Mouse (Mus musculus) forebrain, embryonic 10.5 days (tissue): ENCODE results near the gene Gm14698. TPM values are rescaled to one million over a fixed set of nuclear protein-coding genes. Genes with fewer than 3 reads are reported as not detected.
"Not testable (repeated sequence)": the region's sequence is repeated elsewhere in the genome, so short reads cannot be mapped to it uniquely, and the experiment has no call there.

Experiments
- DNase-seq: peaks from one replicate; pipeline ENCODE4 v3.0.0-alpha.2; 2017; ENCODE audit warnings: low spot score; ENCODE audit errors: extremely low spot score
- H3K27ac ChIP-seq: fragments of 300-500 bp; sonication (generic); 2 replicates; pipeline ENCODE4 v1.5.1; 2016; ENCODE audit warnings: mild to moderate bottlenecking
- H3K27me3 ChIP-seq: fragments of 300-500 bp; sonication (generic); 2 replicates; pipeline ENCODE4 v1.6.1; 2016; ENCODE audit warnings: mild to moderate bottlenecking; ENCODE audit not compliant: poor library complexity, severe bottlenecking
- H3K36me3 ChIP-seq: fragments of 300-500 bp; sonication (generic); replicated peaks from 2 replicates; pipeline ENCODE4 v1.6.1; 2016; ENCODE audit warnings: mild to moderate bottlenecking, moderate library complexity
- H3K4me1 ChIP-seq: fragments of 300-500 bp; sonication (generic); 2 replicates; pipeline ENCODE4 v1.6.1; 2016
- H3K4me3 ChIP-seq: fragments of 300-500 bp; sonication (generic); 2 replicates; pipeline ENCODE4 v1.5.1; 2016; ENCODE audit warnings: mild to moderate bottlenecking, moderate library complexity
- H3K9me3 ChIP-seq: fragments of 300-500 bp; sonication (generic); 2 replicates; pipeline ENCODE4 v1.6.1; 2016; ENCODE audit warnings: mild to moderate bottlenecking, moderate library complexity
- WGBS: fragments of 180-500 bp; shearing (Covaris S2); methylation state at CpG from one replicate; pipeline ENCODE4 v1.1.7; 2016; 5-methylcytosine and 5-hydroxymethylcytosine counted together
- polyA plus RNA-seq: library from polyadenylated mRNA; unstranded; fragments of >200 nt; fragmentation: Nextera tagmentation; extraction: Ambion mirVana; gene quantifications from 2 replicates; pipeline ENCODE4 v1.2.1, GENCODE M21; 2016

The Gm14698 gene
- 1.3 and 1.9 TPM in 2 replicates for polyA plus RNA-seq

DNA sequence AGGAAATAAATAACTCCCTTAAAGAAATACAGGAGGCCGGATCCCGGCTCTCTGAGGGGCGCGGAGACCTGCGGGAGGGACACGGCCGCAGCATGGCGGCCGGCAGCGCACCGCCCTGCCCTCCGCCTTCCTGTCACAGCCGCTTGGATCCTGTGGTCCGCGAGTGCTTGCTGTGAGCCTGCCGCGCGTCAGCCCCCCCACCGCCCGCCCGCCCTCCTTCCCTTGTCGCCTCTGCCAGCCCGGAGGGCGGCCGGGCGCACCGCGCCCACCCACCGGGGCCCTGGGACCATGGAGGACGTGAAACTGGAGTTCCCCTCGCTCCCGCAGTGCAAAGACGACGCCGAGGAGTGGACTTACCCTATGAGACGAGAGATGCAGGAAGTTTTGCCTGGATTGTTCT is at the start of gene Gm14698:
Gene Gm14698 (plus strand): TSS at position 35 of the 400 bp plus-strand sequence.
- 15% methylated on average over 32 of the region's 36 CpGs for WGBS
- not testable (repeated sequence) for H3K27me3 ChIP-seq

DNA sequence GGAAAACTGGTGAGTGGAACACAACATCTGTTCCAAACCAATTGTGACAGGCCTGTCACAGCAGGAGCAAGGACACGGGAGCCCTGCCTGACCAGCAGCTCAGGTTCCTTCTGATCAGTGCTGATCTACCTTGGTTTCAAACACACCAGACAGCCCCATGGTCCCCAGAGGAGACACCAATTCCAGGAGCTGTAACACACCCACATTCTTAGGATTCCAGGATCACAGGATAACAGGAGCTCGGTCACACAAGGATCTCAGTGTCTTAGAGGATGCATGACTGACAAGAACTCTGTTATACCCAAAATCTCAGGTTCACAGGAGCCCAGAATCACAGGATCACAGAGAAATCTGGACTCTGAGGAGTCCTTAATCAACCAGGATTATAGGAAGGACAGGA is 444 bp upstream of the Gm14698 start:
- not testable (repeated sequence) for H3K36me3 ChIP-seq, H3K27ac ChIP-seq, H3K9me3 ChIP-seq, H3K27me3 ChIP-seq, H3K4me1 ChIP-seq, DNase-seq
- peak overlapping the region; percentile 41; the same call in 1 of the 2 replicates for H3K4me3 ChIP-seq
- WGBS = 27% methylated on average over 2 of the region's 2 CpGs

More for the DNA sequence above, at the start of gene Gm14698:
- not testable (repeated sequence) for H3K4me1 ChIP-seq, H3K36me3 ChIP-seq, DNase-seq, H3K27ac ChIP-seq, H3K9me3 ChIP-seq
- peak within 1 kb of the TSS; percentile 41 for H3K4me3 ChIP-seq

DNA sequence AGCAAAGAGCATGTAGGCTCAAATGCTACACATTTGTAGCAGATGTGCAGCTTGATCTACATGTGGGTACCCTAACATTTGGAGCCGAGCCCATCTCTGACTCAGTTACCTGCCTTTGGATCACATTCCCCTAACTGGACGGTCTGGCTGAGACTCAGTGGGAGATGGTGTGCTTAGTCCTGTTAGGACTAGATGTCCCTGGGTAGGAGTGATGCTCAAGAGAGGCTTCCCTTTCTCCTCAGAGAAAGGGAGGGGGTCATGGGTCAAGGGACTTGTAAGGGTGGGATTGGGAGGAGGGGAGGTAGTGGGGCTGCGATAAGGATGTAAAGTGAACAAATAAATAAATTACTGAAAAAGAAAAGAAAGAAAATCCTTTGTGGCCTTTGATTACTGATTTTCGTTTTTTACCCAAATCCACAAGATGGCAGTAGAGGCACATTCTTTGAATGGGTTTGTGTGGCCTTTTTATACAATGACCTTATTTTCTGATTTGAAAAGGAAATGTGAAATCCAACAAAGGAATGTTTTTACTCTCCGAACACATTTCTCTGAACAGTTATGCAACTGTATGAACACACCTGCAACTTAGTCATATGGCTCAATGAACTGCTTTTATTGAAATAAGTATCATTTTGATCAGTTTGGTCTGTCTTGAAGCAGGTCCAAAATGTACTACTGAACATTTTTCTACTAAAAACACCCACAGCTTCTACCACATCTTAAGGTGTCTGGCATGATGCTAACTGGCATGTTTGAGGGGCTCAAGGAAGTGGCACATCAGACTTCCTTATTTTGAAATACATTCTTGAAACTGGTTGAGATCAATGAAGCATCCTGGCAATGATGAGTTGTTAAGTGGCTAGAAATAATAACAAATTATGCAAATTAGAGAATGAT is 18.9 kb downstream of the Gm14698 start:
- no peak overlapping the region for H3K27ac ChIP-seq
- H3K9me3 ChIP-seq = no peaks in the 10 kb centered on the region
- no peaks in the 10 kb centered on the region for H3K27me3 ChIP-seq
- no peaks in the 10 kb centered on the region for H3K36me3 ChIP-seq
- no peaks in the 10 kb centered on the region for H3K4me1 ChIP-seq
- no peak for DNase-seq
- 27% methylated on average over 5 of the region's 5 CpGs for WGBS
- no peak overlapping the region for H3K4me3 ChIP-seq

DNA sequence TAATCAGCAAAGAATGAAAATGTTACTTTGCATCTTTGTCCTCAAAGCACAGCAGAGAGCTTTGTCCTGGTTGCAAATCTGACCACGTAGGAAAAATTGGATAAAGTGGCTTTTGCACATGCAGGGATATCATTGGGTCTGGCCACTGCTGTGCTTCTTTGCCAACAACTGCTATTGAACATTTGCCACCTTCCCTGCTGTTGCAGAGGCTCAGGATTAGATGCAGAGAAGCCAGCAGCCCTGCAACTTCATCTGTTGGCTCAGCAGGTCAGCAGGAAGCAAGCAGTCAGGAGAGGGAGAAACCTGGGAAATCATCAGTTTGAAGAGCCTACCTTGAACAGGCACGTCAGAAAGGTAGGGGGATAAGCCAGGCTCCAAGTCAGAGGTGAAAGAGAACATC is 44.3 kb downstream of the Gm14698 start:
- 34% methylated on average over 2 of the region's 2 CpGs for WGBS
- no peak overlapping the region for H3K4me3 ChIP-seq
- H3K4me1 ChIP-seq = no peaks in the 10 kb centered on the region
- H3K27me3 ChIP-seq = no peaks in the 10 kb centered on the region
- no peaks in the 10 kb centered on the region for H3K9me3 ChIP-seq
- H3K36me3 ChIP-seq = no peaks in the 10 kb centered on the region
- H3K27ac ChIP-seq = no peak overlapping the region
- DNase-seq = no peak

Other genes with a start within 250 kb of the Gm14698 start
- gene Fmr1, start 142.6 kb upstream of the Gm14698 start, polyA plus RNA-seq = 61.0 and 62.7 TPM in 2 replicates
- gene Fmr1nb, start 59.3 kb upstream of the Gm14698 start, polyA plus RNA-seq = 0.22 and 0.43 TPM in 2 replicates
- not detected in 2 replicates for gene Gm6812, start 72.0 kb downstream of the Gm14698 start, polyA plus RNA-seq